ENCODE assay signal across 17 mouse cellular contexts in genomic region chr9:113755888-113756719, GRCm38 (mm10). TPM values are rescaled to one million over a fixed set of nuclear protein-coding genes. Genes with fewer than 3 reads are reported as not detected.
DNase-seq lines count a peak whose midpoint lies in the region; ATAC-seq and TF ChIP-seq lines count a peak whose summit lies in the region.
"Had no signal": no experiment of that assay in that cellular context is flagged by ENCODE, and none has a peak within 500 bp of the region (broad histone marks: within the 10 kb centered on the region; RNA-seq: fewer than 3 reads in every experiment).

No protein-coding gene starts in this region.

- H3K4me2 ChIP-seq in kidney, embryonic 16.5 days (replicated peaks; ENCODE audit: low read depth, low read length): no peak overlapping the region
- H3K4me2 ChIP-seq in liver, embryonic 11.5 days: peak overlapping the region; percentile 62
- no peak overlapping the region for H3K4me2 ChIP-seq in hindbrain, embryonic 14.5 days (replicated peaks)
- H3K4me2 ChIP-seq in neural tube, embryonic 15.5 days: no peak overlapping the region
- H3K4me2 ChIP-seq: heart, embryonic 11.5 days; midbrain, embryonic 11.5 days had no signal

- no peaks in the 10 kb centered on the region for H3K27me3 ChIP-seq in kidney, embryonic 16.5 days (ENCODE audit: insufficient read depth, low read length)
- H3K27me3 ChIP-seq in kidney, adult 2 months (replicated peaks; ENCODE audit: control insufficient read depth, insufficient read depth, low read length): no peaks in the 10 kb centered on the region
- H3K27me3 ChIP-seq in liver, embryonic 11.5 days (replicated peaks; ENCODE audit: control insufficient read depth, insufficient read depth, low read length): no peaks in the 10 kb centered on the region
- no peaks in the 10 kb centered on the region for H3K27me3 ChIP-seq in hindbrain, embryonic 14.5 days (ENCODE audit: control insufficient read depth, insufficient read depth, low read length)
- no peaks in the 10 kb centered on the region for H3K27me3 ChIP-seq in neural tube, embryonic 15.5 days (replicated peaks)

- no peak for DNase-seq in kidney, adult 2 months
- peak; percentile 9 for DNase-seq in c-Kit-positive CD71-negative TER-119-negative erythroid progenitor cells, embryonic 14.5 days (ENCODE audit: low read depth)
- no peak for DNase-seq in liver, embryonic 11.5 days (ENCODE audit: low spot score)
- DNase-seq in hindbrain, embryonic 14.5 days (ENCODE audit: low spot score): no peak
- no peak for DNase-seq in heart, adult 8-10 months (ENCODE audit: low spot score)
- DNase-seq: cerebellum, adult 18-20 months; embryo, embryonic 11 days; heart, postnatal 36 days; layer of hippocampus, postnatal 36 days; left cerebral cortex, postnatal 4 days had no signal

- no peak overlapping the region for H3K4me3 ChIP-seq in kidney, embryonic 16.5 days (ENCODE audit: low read length)
- H3K4me3 ChIP-seq in kidney, adult 2 months (ENCODE audit: insufficient read depth, low read depth, low read length): no peak overlapping the region
- H3K4me3 ChIP-seq in liver, embryonic 11.5 days (ENCODE audit: low read depth, low read length): 0 out of 2 replicates have a peak overlapping the region, but pooled peaks have one; percentile 2
- no peak overlapping the region for H3K4me3 ChIP-seq in hindbrain, embryonic 14.5 days (replicated peaks; ENCODE audit: low read length)
- H3K4me3 ChIP-seq in neural tube, embryonic 15.5 days (replicated peaks): no peak overlapping the region

- peak; percentile 85 for ATAC-seq in kidney, embryonic 16.5 days (ENCODE audit: low FRiP score, low TSS enrichment)
- ATAC-seq in liver, embryonic 11.5 days (replicated peaks; ENCODE audit: low FRiP score): peak; percentile 96
- ATAC-seq in megakaryocyte-erythroid progenitor cell, adult 5-6 weeks (replicated peaks; ENCODE audit: low FRiP score, low TSS enrichment, poor library complexity, severe bottlenecking): peak; percentile 89
- no peak for ATAC-seq in hindbrain, embryonic 14.5 days (ENCODE audit: low FRiP score)
- ATAC-seq in neural tube, embryonic 15.5 days (ENCODE audit: low FRiP score): no peak
- ATAC-seq: forebrain, embryonic 16.5 days; lung, postnatal 0 days had no signal

- peaks cover 6% of the 10 kb centered on the region; the same call in 1 of the 2 replicates for H3K36me3 ChIP-seq in kidney, embryonic 16.5 days (ENCODE audit: insufficient read depth, low read length)
- no peaks in the 10 kb centered on the region for H3K36me3 ChIP-seq in kidney, adult 2 months (ENCODE audit: control insufficient read depth, insufficient read depth, low read length)
- H3K36me3 ChIP-seq in liver, embryonic 11.5 days (ENCODE audit: control insufficient read depth, insufficient read depth, low read length): peaks cover 8% of the 10 kb centered on the region
- no peaks in the 10 kb centered on the region for H3K36me3 ChIP-seq in hindbrain, embryonic 14.5 days (replicated peaks; ENCODE audit: control insufficient read depth, insufficient read depth)
- H3K36me3 ChIP-seq in neural tube, embryonic 15.5 days: no peaks in the 10 kb centered on the region

- peak overlapping the region; percentile 17; the same call in 1 of the 2 replicates for H3K27ac ChIP-seq in kidney, embryonic 16.5 days (ENCODE audit: low read length)
- no peak overlapping the region for H3K27ac ChIP-seq in kidney, adult 2 months (ENCODE audit: insufficient read depth, low read depth, low read length)
- H3K27ac ChIP-seq in liver, embryonic 11.5 days (ENCODE audit: low read depth, low read length): peak overlapping the region; percentile 77
- H3K27ac ChIP-seq in hindbrain, embryonic 14.5 days: no peak overlapping the region
- no peak overlapping the region for H3K27ac ChIP-seq in neural tube, embryonic 15.5 days (replicated peaks)

- H3K9ac ChIP-seq in kidney, embryonic 16.5 days (replicated peaks; ENCODE audit: low read length): no peak overlapping the region
- no peak overlapping the region for H3K9ac ChIP-seq in liver, embryonic 11.5 days (ENCODE audit: low read depth, low read length)
- no peak overlapping the region for H3K9ac ChIP-seq in hindbrain, embryonic 14.5 days
- H3K9ac ChIP-seq in neural tube, embryonic 15.5 days (replicated peaks): no peak overlapping the region

- TF ChIP-seq POLR2A in kidney, adult 2 months (IDR thresholded peaks at IDR 0.05; ENCODE audit: low read depth, low read length): no peak

- H3K9me3 ChIP-seq in kidney, embryonic 16.5 days (ENCODE audit: low read length): 0 out of 2 replicates have a peak, but pooled peaks cover 6% of the 10 kb centered on the region
- H3K9me3 ChIP-seq in liver, embryonic 11.5 days (ENCODE audit: control insufficient read depth, low read length): 0 out of 2 replicates have a peak, but pooled peaks cover 2% of the 10 kb centered on the region
- no peaks in the 10 kb centered on the region for H3K9me3 ChIP-seq in hindbrain, embryonic 14.5 days (ENCODE audit: control insufficient read depth, low read length)
- no peaks in the 10 kb centered on the region for H3K9me3 ChIP-seq in neural tube, embryonic 15.5 days (replicated peaks)

- no peak for TF ChIP-seq CTCF in kidney, adult 2 months (conservative IDR thresholded peaks at IDR 0.05; ENCODE audit: insufficient read depth, insufficient read length, low read depth, low read length)

- H3K4me1 ChIP-seq in kidney, embryonic 16.5 days (ENCODE audit: insufficient read depth, low read length): peaks cover 16% of the 10 kb centered on the region
- no peaks in the 10 kb centered on the region for H3K4me1 ChIP-seq in kidney, adult 2 months (ENCODE audit: control insufficient read depth, insufficient read depth, low read length)
- peaks cover 33% of the 10 kb centered on the region for H3K4me1 ChIP-seq in liver, embryonic 11.5 days (replicated peaks; ENCODE audit: control insufficient read depth, insufficient read depth, low read length)
- no peaks in the 10 kb centered on the region for H3K4me1 ChIP-seq in hindbrain, embryonic 14.5 days (replicated peaks; ENCODE audit: control insufficient read depth, insufficient read depth, low read length)
- H3K4me1 ChIP-seq in neural tube, embryonic 15.5 days: no peaks in the 10 kb centered on the region

- WGBS in kidney, embryonic 16.5 days: 60% methylated on average over 15 of the region's 15 CpGs
- WGBS in kidney, adult 2 months: 64% methylated on average over 15 of the region's 15 CpGs
- 50% methylated on average over 15 of the region's 15 CpGs for WGBS in liver, embryonic 11.5 days
- WGBS in hindbrain, embryonic 14.5 days: 90% methylated on average over 15 of the region's 15 CpGs
- WGBS in neural tube, embryonic 15.5 days: 91% methylated on average over 15 of the region's 15 CpGs

RNA-seq across cellular contexts. Expression of gene Clasp2, which starts 14.8 kb away (rescaled TPM):
- 23.0 and 24.4 TPM in 2 replicates for polyA plus RNA-seq in kidney, embryonic 16.5 days (2015; fragmentation: Nextera tagmentation; extraction: Ambion mirVana)
- polyA plus RNA-seq in kidney, adult 2 months (2012; rRNA removed): 8.3 and 9.1 TPM in 2 replicates
- 30.5 and 31.2 TPM in 2 replicates for polyA plus RNA-seq in liver, embryonic 11.5 days (2014; fragmentation: Nextera tagmentation; extraction: Ambion mirVana)
- 50.6 and 51.6 TPM in 2 replicates for total RNA-seq in megakaryocyte-erythroid progenitor cell, adult 5-6 weeks (2014; fragmentation: Nextera tagmentation)
- total RNA-seq in megakaryocyte-erythroid progenitor cell, adult 5-6 weeks (2017): 41.2 and 47.5 TPM in 2 replicates
- 154 and 161 TPM in 2 replicates for polyA plus RNA-seq in hindbrain, embryonic 14.5 days (2014; fragmentation: Nextera tagmentation; extraction: Ambion mirVana)
- 10 to 100 TPM; 53.8 to 62.5 (median 58.9) TPM for total RNA-seq in heart, adult 8-10 months (2022)
- 107 and 123 TPM in 2 replicates for polyA plus RNA-seq in neural tube, embryonic 15.5 days (2015; fragmentation: Nextera tagmentation; extraction: Ambion mirVana)

RNA-seq across cellular contexts. Expression of gene Pdcd6ip, which starts 48.0 kb away (rescaled TPM):
- 86.6 and 96.8 TPM in 2 replicates for polyA plus RNA-seq in kidney, embryonic 16.5 days (2015; fragmentation: Nextera tagmentation; extraction: Ambion mirVana)
- polyA plus RNA-seq in kidney, adult 2 months (2012; rRNA removed): 59.9 and 69.9 TPM in 2 replicates
- polyA plus RNA-seq in liver, embryonic 11.5 days (2014; fragmentation: Nextera tagmentation; extraction: Ambion mirVana): 66.4 and 79.6 TPM in 2 replicates
- total RNA-seq in megakaryocyte-erythroid progenitor cell, adult 5-6 weeks (2014; fragmentation: Nextera tagmentation): 80.1 and 80.9 TPM in 2 replicates
- total RNA-seq in megakaryocyte-erythroid progenitor cell, adult 5-6 weeks (2017): 41.8 and 56.9 TPM in 2 replicates
- 38.3 and 45.2 TPM in 2 replicates for polyA plus RNA-seq in hindbrain, embryonic 14.5 days (2014; fragmentation: Nextera tagmentation; extraction: Ambion mirVana)
- 10 to 100 TPM; 60.2 to 63.5 (median 61.6) TPM for total RNA-seq in heart, adult 8-10 months (2022)
- 30.9 and 49.9 TPM in 2 replicates for polyA plus RNA-seq in neural tube, embryonic 15.5 days (2015; fragmentation: Nextera tagmentation; extraction: Ambion mirVana)

Comparison
In these comparisons a context has a peak if more than half of its experiments do, and no peak if none do; other contexts are left out.
1. H3K27ac ChIP-seq: peak in kidney, embryonic 16.5 days (single experiment) and liver, embryonic 11.5 days (single experiment); none in kidney, adult 2 months (single experiment), hindbrain, embryonic 14.5 days (single experiment) and neural tube, embryonic 15.5 days (single experiment).
2. ATAC-seq: peak in kidney, embryonic 16.5 days (single experiment), liver, embryonic 11.5 days (single experiment) and megakaryocyte-erythroid progenitor cell, adult 5-6 weeks (single experiment); none in hindbrain, embryonic 14.5 days (single experiment) and neural tube, embryonic 15.5 days (single experiment).